Mouse (Mus musculus): ENCODE measurements at regions not wholly inside any gene's neighbourhood (a gene's known extent, or its start where the extent isn't known, plus 50 kb on each side); places are given as distances from the start of the nearest gene placed in this dataset.

GRCm38 (mm10) chr9:115612908-115613307, 296.3 kb upstream of the Gadl1 start:
- no peak overlapping the region for H3K4me3 ChIP-seq (ENCODE audit: low read length)
- H3K4me2 ChIP-seq (ENCODE audit: low read depth, low read length) = no peak overlapping the region
- H3K4me1 ChIP-seq (ENCODE audit: insufficient read depth, low read length) = no peaks in the 10 kb centered on the region
- no peak overlapping the region for H3K9ac ChIP-seq (replicated peaks; ENCODE audit: low read length)
- WGBS = 79% methylated on average over 6 of the region's 6 CpGs
- no peaks in the 10 kb centered on the region for H3K9me3 ChIP-seq (ENCODE audit: low read length)
- no peak overlapping the region for H3K27ac ChIP-seq
- DNase-seq (ENCODE audit: low spot score) (no peak), ATAC-seq (no peak)
- H3K36me3 ChIP-seq (ENCODE audit: insufficient read depth, low read length) = no peaks in the 10 kb centered on the region
- no peak for TF ChIP-seq CTCF (IDR thresholded peaks at IDR 0.05; ENCODE audit: low read depth)
- H3K27me3 ChIP-seq (ENCODE audit: insufficient read depth, low read length) = no peaks in the 10 kb centered on the region

DNA sequence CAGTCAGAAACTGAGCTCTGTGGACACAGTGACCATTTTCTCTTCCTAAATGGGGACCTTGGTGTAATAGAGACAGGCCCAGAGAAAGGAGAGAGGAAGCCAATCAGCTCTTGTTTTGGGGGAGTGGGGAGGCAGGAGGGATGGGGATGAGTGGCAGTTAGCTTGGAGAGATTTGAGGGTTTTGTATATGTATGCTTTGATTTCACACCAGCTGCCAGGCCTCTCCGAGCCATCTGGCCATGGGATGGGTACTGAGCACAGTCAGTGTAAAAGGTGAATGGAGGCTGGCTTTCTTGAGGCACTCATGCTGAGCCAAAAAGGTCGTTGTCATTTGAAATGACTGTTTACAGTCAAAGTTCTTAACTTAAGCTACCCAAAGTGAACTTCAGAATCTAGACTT, 295.2 kb upstream of the Gadl1 start:
- Histone ChIP-seq H3K9ac (replicated peaks; ENCODE audit: low read length) (no peak overlapping the region), H3K4me1 (ENCODE audit: insufficient read depth, low read length) (no peaks in the 10 kb centered on the region), H3K36me3 (ENCODE audit: insufficient read depth, low read length) (no peaks in the 10 kb centered on the region), H3K4me3 (ENCODE audit: low read length) (no peak overlapping the region), H3K9me3 (ENCODE audit: low read length) (no peaks in the 10 kb centered on the region), H3K27me3 (ENCODE audit: insufficient read depth, low read length) (no peaks in the 10 kb centered on the region), H3K27ac (no peak overlapping the region), H3K4me2 (ENCODE audit: low read depth, low read length) (no peak overlapping the region)
- TF ChIP-seq CTCF (IDR thresholded peaks at IDR 0.05; ENCODE audit: low read depth) = no peak
- ATAC-seq = no peak
- 66% methylated on average over 2 of the region's 2 CpGs for WGBS
- DNase-seq (ENCODE audit: low spot score) = no peak

GRCm38 (mm10) chr9:115617909-115618308, 291.3 kb upstream of the Gadl1 start:
- Histone ChIP-seq H3K9ac (replicated peaks; ENCODE audit: low read length) (no peak overlapping the region), H3K27ac (no peak overlapping the region), H3K36me3 (ENCODE audit: insufficient read depth, low read length) (no peaks in the 10 kb centered on the region), H3K9me3 (ENCODE audit: low read length) (no peaks in the 10 kb centered on the region), H3K4me3 (ENCODE audit: low read length) (no peak overlapping the region), H3K4me2 (ENCODE audit: low read depth, low read length) (no peak overlapping the region), H3K4me1 (ENCODE audit: insufficient read depth, low read length) (no peaks in the 10 kb centered on the region), H3K27me3 (ENCODE audit: insufficient read depth, low read length) (no peaks in the 10 kb centered on the region)
- TF ChIP-seq CTCF (IDR thresholded peaks at IDR 0.05; ENCODE audit: low read depth) = no peak
- DNase-seq (ENCODE audit: low spot score) = no peak
- no peak for ATAC-seq
- WGBS = 81% methylated on average over 6 of the region's 6 CpGs

DNA sequence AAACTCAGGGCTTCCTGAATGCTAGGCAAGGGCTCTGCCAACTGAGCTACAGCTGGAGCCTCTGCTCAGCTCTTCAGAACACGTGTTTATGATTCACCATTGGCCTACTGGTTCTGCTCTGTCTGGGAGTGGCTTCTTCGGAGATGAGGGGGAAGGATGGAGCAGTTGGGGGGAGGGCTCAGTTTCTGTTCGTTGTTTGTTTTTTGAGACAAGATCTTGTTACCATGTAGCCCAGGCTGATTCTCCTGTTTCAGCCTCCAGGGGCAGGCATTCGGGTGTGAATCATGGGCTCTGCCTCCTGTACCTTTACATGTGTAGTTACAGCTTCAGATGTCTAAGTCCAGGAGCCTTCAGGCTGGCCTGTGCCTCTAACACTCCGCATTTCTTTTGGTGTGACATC, 285.3 kb upstream of the Gadl1 start:
- H3K27ac ChIP-seq = no peak overlapping the region
- no peaks in the 10 kb centered on the region for H3K27me3 ChIP-seq (ENCODE audit: insufficient read depth, low read length)
- H3K4me1 ChIP-seq (ENCODE audit: insufficient read depth, low read length) = no peaks in the 10 kb centered on the region
- H3K9me3 ChIP-seq (ENCODE audit: low read length) = no peaks in the 10 kb centered on the region
- no peak overlapping the region for H3K4me3 ChIP-seq (ENCODE audit: low read length)
- DNase-seq (ENCODE audit: low spot score) (no peak), ATAC-seq (no peak)
- no peak for TF ChIP-seq CTCF (IDR thresholded peaks at IDR 0.05; ENCODE audit: low read depth)
- no peaks in the 10 kb centered on the region for H3K36me3 ChIP-seq (ENCODE audit: insufficient read depth, low read length)
- H3K9ac ChIP-seq (replicated peaks; ENCODE audit: low read length) = no peak overlapping the region
- 70% methylated on average over 5 of the region's 5 CpGs for WGBS
- no peak overlapping the region for H3K4me2 ChIP-seq (ENCODE audit: low read depth, low read length)

DNA sequence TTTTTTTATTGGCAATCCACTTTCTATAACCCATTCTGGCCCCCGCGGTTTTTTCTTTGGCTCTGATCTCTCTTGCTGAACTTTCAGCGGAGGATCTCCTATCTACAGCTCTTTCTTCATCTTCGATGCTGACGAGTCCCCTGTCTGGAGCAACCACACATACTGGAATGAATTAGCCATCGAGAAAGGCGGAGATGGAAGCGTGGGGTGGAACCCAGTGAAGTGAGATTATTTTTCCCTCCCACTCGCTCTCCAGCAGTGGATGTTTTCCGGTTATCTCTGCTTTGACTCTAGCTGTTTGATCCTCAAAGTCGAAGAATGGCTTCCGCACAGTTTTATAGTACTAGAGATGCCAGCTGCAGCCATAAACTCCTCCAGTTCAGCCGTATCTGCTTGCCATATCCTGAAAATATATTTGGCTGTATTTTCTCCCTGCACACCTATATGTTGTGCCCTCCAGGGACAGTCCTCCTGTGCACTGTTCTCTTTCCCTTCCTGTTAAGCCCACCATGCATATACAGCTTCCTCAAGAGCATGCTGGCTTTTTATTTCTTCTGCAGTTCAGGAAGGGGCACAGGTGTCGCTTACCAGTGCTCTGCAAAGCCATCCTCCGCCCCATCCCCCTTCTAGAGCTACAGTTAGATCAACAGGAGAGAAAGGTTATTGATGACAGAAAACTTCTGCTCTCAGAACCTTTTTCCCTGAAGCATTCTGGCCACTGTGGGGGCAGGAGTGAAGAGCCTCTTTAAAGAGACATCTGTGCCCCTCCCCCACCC, 284.3 kb upstream of the Gadl1 start:
- WGBS = 83% methylated on average over 15 of the region's 15 CpGs
- H3K4me1 ChIP-seq (ENCODE audit: insufficient read depth, low read length) = no peaks in the 10 kb centered on the region
- no peak overlapping the region for H3K9ac ChIP-seq (replicated peaks; ENCODE audit: low read length)
- DNase-seq (ENCODE audit: low spot score) (no peak), ATAC-seq (no peak)
- no peak for TF ChIP-seq CTCF (IDR thresholded peaks at IDR 0.05; ENCODE audit: low read depth)
- H3K27ac ChIP-seq = no peak overlapping the region
- no peaks in the 10 kb centered on the region for H3K9me3 ChIP-seq (ENCODE audit: low read length)
- H3K36me3 ChIP-seq (ENCODE audit: insufficient read depth, low read length) = no peaks in the 10 kb centered on the region
- H3K4me3 ChIP-seq (ENCODE audit: low read length) = no peak overlapping the region
- H3K27me3 ChIP-seq (ENCODE audit: insufficient read depth, low read length) = no peaks in the 10 kb centered on the region
- H3K4me2 ChIP-seq (ENCODE audit: low read depth, low read length) = no peak overlapping the region

DNA sequence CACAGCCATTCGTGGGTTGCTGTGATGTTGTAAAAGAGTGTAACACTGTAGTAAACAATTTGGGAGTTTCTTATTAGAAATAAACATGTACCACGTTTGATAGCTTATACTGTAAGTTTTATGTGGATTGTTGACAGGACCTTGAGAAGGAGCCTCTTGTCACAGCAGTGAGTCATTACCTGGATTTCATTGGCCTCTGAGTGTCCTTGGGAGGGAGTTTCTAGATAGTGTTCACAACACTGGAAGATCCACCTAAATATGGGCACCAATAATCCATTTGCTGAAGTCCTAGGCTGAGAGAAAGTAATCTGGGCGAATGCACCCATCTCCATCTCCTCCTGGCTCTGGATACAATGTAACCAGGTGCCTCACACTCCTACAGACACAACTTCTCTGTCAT, 281.7 kb upstream of the Gadl1 start:
- 86% methylated on average over 3 of the region's 3 CpGs for WGBS
- no peak overlapping the region for H3K9ac ChIP-seq (replicated peaks; ENCODE audit: low read length)
- H3K27me3 ChIP-seq (ENCODE audit: insufficient read depth, low read length) = no peaks in the 10 kb centered on the region
- no peaks in the 10 kb centered on the region for H3K9me3 ChIP-seq (ENCODE audit: low read length)
- ATAC-seq (no peak), DNase-seq (ENCODE audit: low spot score) (no peak)
- no peaks in the 10 kb centered on the region for H3K36me3 ChIP-seq (ENCODE audit: insufficient read depth, low read length)
- no peak overlapping the region for H3K4me2 ChIP-seq (ENCODE audit: low read depth, low read length)
- no peaks in the 10 kb centered on the region for H3K4me1 ChIP-seq (ENCODE audit: insufficient read depth, low read length)
- H3K4me3 ChIP-seq (ENCODE audit: low read length) = no peak overlapping the region
- no peak overlapping the region for H3K27ac ChIP-seq
- TF ChIP-seq CTCF (IDR thresholded peaks at IDR 0.05; ENCODE audit: low read depth) = no peak

- H3K27me3 ChIP-seq (ENCODE audit: insufficient read depth, low read length) = no peaks in the 10 kb centered on the region
- no peaks in the 10 kb centered on the region for H3K9me3 ChIP-seq (ENCODE audit: low read length)
- no peak overlapping the region for H3K4me2 ChIP-seq (ENCODE audit: low read depth, low read length)
- WGBS = 76% methylated on average over 6 of the region's 6 CpGs
- no peak for TF ChIP-seq CTCF (IDR thresholded peaks at IDR 0.05; ENCODE audit: low read depth)
- no peak overlapping the region for H3K4me3 ChIP-seq (ENCODE audit: low read length)
- H3K36me3 ChIP-seq (ENCODE audit: insufficient read depth, low read length) = no peaks in the 10 kb centered on the region
- H3K27ac ChIP-seq = no peak overlapping the region
- H3K4me1 ChIP-seq (ENCODE audit: insufficient read depth, low read length) = no peaks in the 10 kb centered on the region
- ATAC-seq (no peak), DNase-seq (ENCODE audit: low spot score) (no peak)
- no peak overlapping the region for H3K9ac ChIP-seq (replicated peaks; ENCODE audit: low read length)
Measured at GRCm38 (mm10) chr9:115637114-115637513, 272.1 kb upstream of the Gadl1 start.

All from hindbrain, postnatal 0 days (tissue).